Mouse (Mus musculus): ENCODE measurements around the gene Camk1d. TPM values are rescaled to one million over a fixed set of nuclear protein-coding genes. Genes with fewer than 3 reads are reported as not detected.

The Camk1d gene
- polyA plus RNA-seq, 1 experiment from 2014 or later, result 3.8 TPM

GRCm38 (mm10) chr2:5314530-5315166 lies 399.7 kb downstream of the Camk1d start:
- no peaks in the 10 kb centered on the region for H3K36me3 ChIP-seq (ENCODE audit: control insufficient read depth, insufficient read depth, low read length)
- no peak overlapping the region for H3K4me3 ChIP-seq (ENCODE audit: low read depth, low read length)
- no peak overlapping the region for H3K9ac ChIP-seq (ENCODE audit: low read length)
- H3K4me1 ChIP-seq (ENCODE audit: control insufficient read depth, insufficient read depth, low read length), result peaks cover 4% of the 10 kb centered on the region; the same call in 1 of the 2 replicates
- DNase-seq (ENCODE audit: low spot score) (peak; percentile 44), ATAC-seq (peak; percentile 54; the same call in 1 of the 2 replicates)
- H3K27me3 ChIP-seq (replicated peaks; ENCODE audit: control insufficient read depth, insufficient read depth, low read length), result no peaks in the 10 kb centered on the region
- H3K4me2 ChIP-seq (ENCODE audit: low read length), result no peak overlapping the region
- no peaks in the 10 kb centered on the region for H3K9me3 ChIP-seq (replicated peaks; ENCODE audit: control insufficient read depth, low read length)
- no peak overlapping the region for H3K27ac ChIP-seq (ENCODE audit: low read depth, low read length)
- 8% methylated on average over 9 of the region's 9 CpGs for WGBS

GRCm38 (mm10) chr2:5305156-5305555 lies 409.2 kb downstream of the Camk1d start:
- 82% methylated on average over 3 of the region's 3 CpGs for WGBS
- Histone ChIP-seq H3K27me3 (replicated peaks; ENCODE audit: control insufficient read depth, insufficient read depth, low read length) (no peaks in the 10 kb centered on the region), H3K9ac (ENCODE audit: low read length) (no peak overlapping the region), H3K36me3 (ENCODE audit: control insufficient read depth, insufficient read depth, low read length) (no peaks in the 10 kb centered on the region), H3K4me2 (ENCODE audit: low read length) (no peak overlapping the region), H3K4me1 (ENCODE audit: control insufficient read depth, insufficient read depth, low read length) (no peaks in the 10 kb centered on the region), H3K9me3 (replicated peaks; ENCODE audit: control insufficient read depth, low read length) (no peaks in the 10 kb centered on the region), H3K27ac (ENCODE audit: low read depth, low read length) (no peak overlapping the region; the same call in 1 of the 2 replicates), H3K4me3 (ENCODE audit: low read depth, low read length) (no peak overlapping the region)
- no peak for ATAC-seq
- no peak for DNase-seq (ENCODE audit: low spot score)

- ATAC-seq, result no peak
- Histone ChIP-seq H3K4me3 (ENCODE audit: low read depth, low read length) (no peak overlapping the region), H3K27ac (ENCODE audit: low read depth, low read length) (no peak overlapping the region), H3K27me3 (replicated peaks; ENCODE audit: control insufficient read depth, insufficient read depth, low read length) (no peaks in the 10 kb centered on the region), H3K36me3 (ENCODE audit: control insufficient read depth, insufficient read depth, low read length) (no peaks in the 10 kb centered on the region), H3K9ac (ENCODE audit: low read length) (no peak overlapping the region), H3K4me1 (ENCODE audit: control insufficient read depth, insufficient read depth, low read length) (no peaks in the 10 kb centered on the region), H3K4me2 (ENCODE audit: low read length) (no peak overlapping the region), H3K9me3 (replicated peaks; ENCODE audit: control insufficient read depth, low read length) (no peaks in the 10 kb centered on the region)
- no peak for DNase-seq (ENCODE audit: low spot score)
- 82% methylated on average over 12 of the region's 12 CpGs for WGBS
Measured at GRCm38 (mm10) chr2:5304451-5304850, 409.9 kb downstream of the Camk1d start.

- no peaks in the 10 kb centered on the region for H3K4me1 ChIP-seq (ENCODE audit: control insufficient read depth, insufficient read depth, low read length)
- no peak for DNase-seq (ENCODE audit: low spot score)
Measured at GRCm38 (mm10) chr2:5301286-5301685, 413.0 kb downstream of the Camk1d start.

GRCm38 (mm10) chr2:5298071-5298470 lies 416.2 kb downstream of the Camk1d start:
- DNase-seq (ENCODE audit: low spot score), result no peak
- H3K9me3 ChIP-seq (replicated peaks; ENCODE audit: control insufficient read depth, low read length), result no peaks in the 10 kb centered on the region

More at GRCm38 (mm10) chr2:5301286-5301685, 413.0 kb downstream of the Camk1d start:
- Histone ChIP-seq H3K4me2 (ENCODE audit: low read length) (no peak overlapping the region), H3K36me3 (ENCODE audit: control insufficient read depth, insufficient read depth, low read length) (no peaks in the 10 kb centered on the region), H3K4me3 (ENCODE audit: low read depth, low read length) (no peak overlapping the region), H3K27ac (ENCODE audit: low read depth, low read length) (no peak overlapping the region), H3K27me3 (replicated peaks; ENCODE audit: control insufficient read depth, insufficient read depth, low read length) (no peaks in the 10 kb centered on the region), H3K9me3 (replicated peaks; ENCODE audit: control insufficient read depth, low read length) (no peaks in the 10 kb centered on the region), H3K9ac (ENCODE audit: low read length) (no peak overlapping the region)
- 95% methylated on average over 12 of the region's 12 CpGs for WGBS
- no peak for ATAC-seq

GRCm38 (mm10) chr2:5296749-5297545 lies 417.4 kb downstream of the Camk1d start:
- H3K4me3 ChIP-seq (ENCODE audit: low read depth, low read length), result no peak overlapping the region
- no peak for DNase-seq (ENCODE audit: low spot score)
- no peak overlapping the region for H3K27ac ChIP-seq (ENCODE audit: low read depth, low read length)
- H3K9me3 ChIP-seq (replicated peaks; ENCODE audit: control insufficient read depth, low read length), result no peaks in the 10 kb centered on the region
- WGBS, result 93% methylated on average over 11 of the region's 11 CpGs
- H3K27me3 ChIP-seq (replicated peaks; ENCODE audit: control insufficient read depth, insufficient read depth, low read length), result no peaks in the 10 kb centered on the region
- H3K9ac ChIP-seq (ENCODE audit: low read length), result no peak overlapping the region
- no peak for ATAC-seq
- H3K4me1 ChIP-seq (ENCODE audit: control insufficient read depth, insufficient read depth, low read length), result no peaks in the 10 kb centered on the region
- no peak overlapping the region for H3K4me2 ChIP-seq (ENCODE audit: low read length)
- H3K36me3 ChIP-seq (ENCODE audit: control insufficient read depth, insufficient read depth, low read length), result no peaks in the 10 kb centered on the region

More at GRCm38 (mm10) chr2:5298071-5298470, 416.2 kb downstream of the Camk1d start:
- Histone ChIP-seq H3K27ac (ENCODE audit: low read depth, low read length) (no peak overlapping the region), H3K27me3 (replicated peaks; ENCODE audit: control insufficient read depth, insufficient read depth, low read length) (no peaks in the 10 kb centered on the region), H3K36me3 (ENCODE audit: control insufficient read depth, insufficient read depth, low read length) (no peaks in the 10 kb centered on the region), H3K4me3 (ENCODE audit: low read depth, low read length) (no peak overlapping the region), H3K4me1 (ENCODE audit: control insufficient read depth, insufficient read depth, low read length) (no peaks in the 10 kb centered on the region), H3K9ac (ENCODE audit: low read length) (no peak overlapping the region), H3K4me2 (ENCODE audit: low read length) (no peak overlapping the region)
- WGBS, result 87% methylated on average over 10 of the region's 10 CpGs
- ATAC-seq, result no peak

GRCm38 (mm10) chr2:5295098-5295497 lies 419.2 kb downstream of the Camk1d start:
- Histone ChIP-seq H3K4me2 (ENCODE audit: low read length) (no peak overlapping the region), H3K36me3 (ENCODE audit: control insufficient read depth, insufficient read depth, low read length) (no peaks in the 10 kb centered on the region), H3K9ac (ENCODE audit: low read length) (no peak overlapping the region), H3K27ac (ENCODE audit: low read depth, low read length) (no peak overlapping the region), H3K4me3 (ENCODE audit: low read depth, low read length) (no peak overlapping the region), H3K9me3 (replicated peaks; ENCODE audit: control insufficient read depth, low read length) (no peaks in the 10 kb centered on the region), H3K27me3 (replicated peaks; ENCODE audit: control insufficient read depth, insufficient read depth, low read length) (no peaks in the 10 kb centered on the region), H3K4me1 (ENCODE audit: control insufficient read depth, insufficient read depth, low read length) (no peaks in the 10 kb centered on the region)
- ATAC-seq (no peak), DNase-seq (ENCODE audit: low spot score) (no peak)

- H3K4me1 ChIP-seq (ENCODE audit: control insufficient read depth, insufficient read depth, low read length), result no peaks in the 10 kb centered on the region
- WGBS, result 83% methylated on average over 5 of the region's 5 CpGs
- no peak overlapping the region for H3K4me2 ChIP-seq (ENCODE audit: low read length)
- no peaks in the 10 kb centered on the region for H3K27me3 ChIP-seq (replicated peaks; ENCODE audit: control insufficient read depth, insufficient read depth, low read length)
- no peak overlapping the region for H3K4me3 ChIP-seq (ENCODE audit: low read depth, low read length)
- H3K9ac ChIP-seq (ENCODE audit: low read length), result no peak overlapping the region
- no peaks in the 10 kb centered on the region for H3K9me3 ChIP-seq (replicated peaks; ENCODE audit: control insufficient read depth, low read length)
- DNase-seq (ENCODE audit: low spot score) (no peak), ATAC-seq (no peak)
- no peak overlapping the region for H3K27ac ChIP-seq (ENCODE audit: low read depth, low read length)
- no peaks in the 10 kb centered on the region for H3K36me3 ChIP-seq (ENCODE audit: control insufficient read depth, insufficient read depth, low read length)
Measured at GRCm38 (mm10) chr2:5294451-5294850, 419.9 kb downstream of the Camk1d start.

GRCm38 (mm10) chr2:5288593-5288992 lies 425.7 kb downstream of the Camk1d start:
- Histone ChIP-seq H3K4me3 (ENCODE audit: low read depth, low read length) (no peak overlapping the region), H3K9me3 (replicated peaks; ENCODE audit: control insufficient read depth, low read length) (no peaks in the 10 kb centered on the region), H3K36me3 (ENCODE audit: control insufficient read depth, insufficient read depth, low read length) (no peaks in the 10 kb centered on the region), H3K27me3 (replicated peaks; ENCODE audit: control insufficient read depth, insufficient read depth, low read length) (no peaks in the 10 kb centered on the region), H3K9ac (ENCODE audit: low read length) (no peak overlapping the region), H3K4me1 (ENCODE audit: control insufficient read depth, insufficient read depth, low read length) (no peaks in the 10 kb centered on the region), H3K4me2 (ENCODE audit: low read length) (no peak overlapping the region), H3K27ac (ENCODE audit: low read depth, low read length) (no peak overlapping the region)
- ATAC-seq (no peak), DNase-seq (ENCODE audit: low spot score) (no peak)
- 80% methylated on average over 4 of the region's 4 CpGs for WGBS

All from forebrain, embryonic 14.5 days (tissue).